Mouse (Mus musculus) liver, adult 2 months (tissue): ENCODE measurements at regions not wholly inside any gene's neighbourhood (a gene's known extent, or its start where the extent isn't known, plus 50 kb on each side); places are given as distances from the start of the nearest gene placed in this dataset.
"Not testable (repeated sequence)": the region's sequence is repeated elsewhere in the genome, so short reads cannot be mapped to it uniquely, and the experiment has no call there.

Experiments
- DNase-seq: peaks from one replicate; pipeline ENCODE4 v3.0.0-alpha.2; 2011; ENCODE audit warnings: low read depth, low spot score; ENCODE audit errors: extremely low read depth
- H3K27ac ChIP-seq: fragments of 200-500 bp; replicated peaks from 2 replicates; pipeline ENCODE4 v1.5.1; 2012; ENCODE audit warnings: low read depth, mild to moderate bottlenecking, control low read depth, inconsistent platforms, low read length; ENCODE audit not compliant: insufficient read depth
- H3K27me3 ChIP-seq: fragments of 200-500 bp; 2 replicates; pipeline ENCODE4 v1.6.1; 2012; ENCODE audit warnings: mild to moderate bottlenecking, moderate library complexity, low read length, inconsistent platforms; ENCODE audit not compliant: control insufficient read depth, insufficient read depth
- H3K36me3 ChIP-seq: fragments of 200-500 bp; 2 replicates; pipeline ENCODE4 v1.6.1; 2012; ENCODE audit warnings: low read length, inconsistent platforms; ENCODE audit not compliant: control insufficient read depth, insufficient read depth
- H3K4me1 ChIP-seq: fragments of 200-500 bp; 2 replicates; pipeline ENCODE4 v1.6.1; 2011; ENCODE audit warnings: low read length; ENCODE audit not compliant: control insufficient read depth, insufficient read depth
- H3K4me3 ChIP-seq: fragments of 200-500 bp; 2 replicates; pipeline ENCODE4 v1.5.1; 2011; ENCODE audit warnings: low read depth, mild to moderate bottlenecking, control low read depth, low read length, moderate library complexity; ENCODE audit not compliant: insufficient read depth
- H3K79me2 ChIP-seq: fragments of 200-500 bp; 2 replicates; pipeline ENCODE4 v1.6.1; 2012; ENCODE audit warnings: inconsistent platforms, mild to moderate bottlenecking, low read length, moderate library complexity; ENCODE audit not compliant: control insufficient read depth, insufficient read depth
- H3K9ac ChIP-seq: fragments of 200-500 bp; 2 replicates; pipeline ENCODE4 v1.6.1; 2012; ENCODE audit warnings: low read depth, mild to moderate bottlenecking, control low read depth, inconsistent platforms, low read length
- CTCF ChIP-seq: fragments of 200-500 bp; IDR thresholded peaks from 2 replicates; pipeline ENCODE4 v1.5.1; 2011; ENCODE audit warnings: low read depth, low read length, control low read depth
- POLR2A ChIP-seq: fragments of 200-500 bp; IDR thresholded peaks from 2 replicates; pipeline ENCODE4 v1.6.1; 2011; ENCODE audit warnings: low read length, control low read depth; ENCODE audit not compliant: insufficient read depth; ENCODE audit errors: extremely low read depth
- WGBS: fragments of 180-500 bp; shearing (Covaris S2); methylation state at CpG from one replicate; pipeline ENCODE4 v1.1.7; 2018; 5-methylcytosine and 5-hydroxymethylcytosine counted together

GRCm38 (mm10) chr7:73664962-73665361, 75.1 kb upstream of the Fam174b start:
- no peak overlapping the region for H3K27ac ChIP-seq
- no peak for TF ChIP-seq POLR2A
- TF ChIP-seq CTCF, result no peak
- H3K79me2 ChIP-seq, result no peaks in the 10 kb centered on the region
- no peak for DNase-seq
- WGBS, result 84% methylated on average over 6 of the region's 6 CpGs
- H3K4me1 ChIP-seq, result no peaks in the 10 kb centered on the region
- no peak overlapping the region for H3K4me3 ChIP-seq
- H3K36me3 ChIP-seq, result no peaks in the 10 kb centered on the region
- no peak overlapping the region for H3K9ac ChIP-seq
- no peaks in the 10 kb centered on the region for H3K27me3 ChIP-seq

GRCm38 (mm10) chr7:73662536-73662935, 77.6 kb upstream of the Fam174b start:
- no peaks in the 10 kb centered on the region for H3K27me3 ChIP-seq
- no peaks in the 10 kb centered on the region for H3K79me2 ChIP-seq
- 78% methylated on average over 9 of the region's 9 CpGs for WGBS
- no peaks in the 10 kb centered on the region for H3K36me3 ChIP-seq
- DNase-seq, result no peak
- H3K9ac ChIP-seq, result no peak overlapping the region
- TF ChIP-seq CTCF, result no peak
- no peak for TF ChIP-seq POLR2A
- H3K4me3 ChIP-seq, result no peak overlapping the region
- H3K27ac ChIP-seq, result no peak overlapping the region
- no peaks in the 10 kb centered on the region for H3K4me1 ChIP-seq

- TF ChIP-seq CTCF, result no peak
- no peak for TF ChIP-seq POLR2A
- Histone ChIP-seq H3K4me1 (no peaks in the 10 kb centered on the region), H3K9ac (no peak overlapping the region), H3K4me3 (no peak overlapping the region), H3K27me3 (no peaks in the 10 kb centered on the region), H3K36me3 (no peaks in the 10 kb centered on the region), H3K27ac (no peak overlapping the region), H3K79me2 (no peaks in the 10 kb centered on the region)
- WGBS, result 81% methylated on average over 3 of the region's 3 CpGs
- no peak for DNase-seq
These were observed 78.2 kb upstream of the Fam174b start for GRCm38 (mm10) chr7:73661901-73662300.

GRCm38 (mm10) chr7:73659551-73659950, 80.6 kb upstream of the Fam174b start:
- WGBS, result 87% methylated on average over 5 of the region's 5 CpGs
- Histone ChIP-seq H3K79me2 (no peaks in the 10 kb centered on the region), H3K27ac (no peak overlapping the region), H3K9ac (no peak overlapping the region), H3K4me3 (no peak overlapping the region), H3K36me3 (no peaks in the 10 kb centered on the region), H3K27me3 (0 out of 2 replicates have a peak, but pooled peaks cover under 1% of the 10 kb centered on the region), H3K4me1 (no peaks in the 10 kb centered on the region)
- DNase-seq, result no peak
- no peak for TF ChIP-seq CTCF
- no peak for TF ChIP-seq POLR2A

- DNase-seq, result no peak
- Histone ChIP-seq H3K4me1 (no peaks in the 10 kb centered on the region), H3K4me3 (no peak overlapping the region), H3K9ac (no peak overlapping the region), H3K27me3 (0 out of 2 replicates have a peak, but pooled peaks cover 2% of the 10 kb centered on the region), H3K79me2 (no peaks in the 10 kb centered on the region), H3K27ac (no peak overlapping the region), H3K36me3 (no peaks in the 10 kb centered on the region)
- TF ChIP-seq CTCF, result no peak
- no peak for TF ChIP-seq POLR2A
- WGBS, result 50% methylated on average over 7 of the region's 7 CpGs
These were observed 82.8 kb upstream of the Fam174b start for GRCm38 (mm10) chr7:73657283-73657682.

GRCm38 (mm10) chr7:73656424-73656795, 83.7 kb upstream of the Fam174b start:
- not testable (repeated sequence) for DNase-seq
- 92% methylated on average over 16 of the region's 16 CpGs for WGBS

More at GRCm38 (mm10) chr7:73656424-73656795, 83.7 kb upstream of the Fam174b start:
- H3K27ac ChIP-seq, H3K4me3 ChIP-seq, H3K9ac ChIP-seq, H3K36me3 ChIP-seq, H3K27me3 ChIP-seq, H3K79me2 ChIP-seq, H3K4me1 ChIP-seq: not testable (repeated sequence)
